Mouse (Mus musculus): ENCODE measurements around the gene Fam205c. TPM values are rescaled to one million over a fixed set of nuclear protein-coding genes. Genes with fewer than 3 reads are reported as not detected.

Fam205c gene
- polyA plus RNA-seq, 2 experiments, result 0.07 to 0.30 TPM

GRCm38 (mm10) chr4:42904966-42905365 lies 30.9 kb upstream of the Fam205c start:
- Histone ChIP-seq H3K9me3 (ENCODE audit: control insufficient read depth, low read length) (no peaks in the 10 kb centered on the region), H3K36me3 (replicated peaks; ENCODE audit: control insufficient read depth, insufficient read depth, low read depth) (no peaks in the 10 kb centered on the region), H3K4me2 (ENCODE audit: low read depth) (no peak overlapping the region), H3K4me1 (replicated peaks; ENCODE audit: control insufficient read depth in 2 of 2, insufficient read depth in 2 of 2, low read length in 1 of 2) (peaks cover 3 to 7% of the 10 kb centered on the region in 2 experiments; a peak in 1 of 4 replicates), H3K4me3 (ENCODE audit: insufficient read depth in 1 of 2, low read depth in 2 of 2, low read length in 2 of 2) (no peak overlapping the region), H3K9ac (replicated peaks) (no peak overlapping the region), H3K27ac (no peak overlapping the region), H3K27me3 (ENCODE audit: control insufficient read depth, insufficient read depth, low read length) (no peaks in the 10 kb centered on the region; the same call in 1 of the 2 replicates)
- no peak for DNase-seq (ENCODE audit: low read depth in 3 of 3, low spot score in 3 of 3)
- no peak for TF ChIP-seq EP300 (IDR thresholded peaks at IDR 0.05; ENCODE audit: low read depth)
- TF ChIP-seq CTCF (IDR thresholded peaks at IDR 0.05; ENCODE audit: low read depth), result no peak
- WGBS (ENCODE audit: insufficient replicate concordance), result 74% methylated on average over 6 of the region's 6 CpGs
- no peak for ATAC-seq (ENCODE audit: insufficient read depth)

DNA sequence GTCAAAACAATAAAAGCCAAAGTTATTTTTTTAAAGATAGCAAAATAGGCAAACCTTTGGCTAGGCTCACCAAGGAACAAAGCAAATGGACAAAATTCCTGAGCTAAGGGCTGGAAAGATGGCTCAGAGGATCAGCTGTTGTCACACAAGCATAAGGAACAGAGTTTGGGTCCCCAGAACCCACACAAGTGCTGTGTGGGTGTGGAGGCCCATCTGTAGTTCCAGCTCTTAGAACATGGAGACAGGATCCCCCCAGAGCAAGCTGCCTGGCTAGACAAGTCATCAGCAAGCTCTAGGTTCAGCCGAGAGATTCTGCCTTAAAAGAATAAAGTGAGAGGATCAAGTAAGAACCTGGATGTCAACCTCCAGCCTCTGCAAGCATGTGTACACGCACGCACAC lies 30.5 kb upstream of the Fam205c start:
- Histone ChIP-seq H3K27ac (no peak overlapping the region), H3K27me3 (ENCODE audit: control insufficient read depth, insufficient read depth, low read length) (no peaks in the 10 kb centered on the region; the same call in 1 of the 2 replicates), H3K4me2 (ENCODE audit: low read depth) (no peak overlapping the region), H3K4me1 (replicated peaks; ENCODE audit: control insufficient read depth in 2 of 2, insufficient read depth in 2 of 2, low read length in 1 of 2) (peaks cover 3 to 7% of the 10 kb centered on the region in 2 experiments; a peak in 1 of 4 replicates), H3K9me3 (ENCODE audit: control insufficient read depth, low read length) (no peaks in the 10 kb centered on the region), H3K4me3 (ENCODE audit: insufficient read depth in 1 of 2, low read depth in 2 of 2, low read length in 2 of 2) (no peak overlapping the region), H3K36me3 (replicated peaks; ENCODE audit: control insufficient read depth, insufficient read depth, low read depth) (no peaks in the 10 kb centered on the region), H3K9ac (replicated peaks) (no peak overlapping the region)
- 85% methylated on average over 3 of the region's 3 CpGs for WGBS (ENCODE audit: insufficient replicate concordance)
- no peak for DNase-seq (ENCODE audit: low read depth in 3 of 3, low spot score in 3 of 3)
- ATAC-seq (ENCODE audit: insufficient read depth), result no peak
- TF ChIP-seq EP300 (IDR thresholded peaks at IDR 0.05; ENCODE audit: low read depth) (no peak), CTCF (IDR thresholded peaks at IDR 0.05; ENCODE audit: low read depth) (no peak)

GRCm38 (mm10) chr4:42903942-42904341 lies 29.9 kb upstream of the Fam205c start:
- Histone ChIP-seq H3K36me3 (replicated peaks; ENCODE audit: control insufficient read depth, insufficient read depth, low read depth) (no peaks in the 10 kb centered on the region), H3K27ac (no peak overlapping the region), H3K4me1 (replicated peaks; ENCODE audit: control insufficient read depth in 2 of 2, insufficient read depth in 2 of 2, low read length in 1 of 2) (peaks cover 3 to 7% of the 10 kb centered on the region in 2 experiments; a peak in 1 of 4 replicates), H3K9me3 (ENCODE audit: control insufficient read depth, low read length) (no peaks in the 10 kb centered on the region), H3K27me3 (ENCODE audit: control insufficient read depth, insufficient read depth, low read length) (no peaks in the 10 kb centered on the region; the same call in 1 of the 2 replicates), H3K4me2 (ENCODE audit: low read depth) (no peak overlapping the region), H3K4me3 (ENCODE audit: insufficient read depth in 1 of 2, low read depth in 2 of 2, low read length in 2 of 2) (no peak overlapping the region), H3K9ac (replicated peaks) (no peak overlapping the region; the same call in 1 of the 2 replicates)
- ATAC-seq (ENCODE audit: insufficient read depth), result 0 out of 2 replicates have a peak, but pooled peaks have one; percentile 23
- WGBS (ENCODE audit: insufficient replicate concordance), result 36% methylated on average over 1 of the region's 1 CpGs
- peak in 2 of 3 experiments; percentile 17 to 22 for DNase-seq (ENCODE audit: low read depth in 3 of 3, low spot score in 3 of 3)
- TF ChIP-seq CTCF (IDR thresholded peaks at IDR 0.05; ENCODE audit: low read depth) (no peak), EP300 (IDR thresholded peaks at IDR 0.05; ENCODE audit: low read depth) (no peak)

GRCm38 (mm10) chr4:42902730-42903129 lies 28.7 kb upstream of the Fam205c start:
- no peak overlapping the region for H3K27ac ChIP-seq
- TF ChIP-seq CTCF (IDR thresholded peaks at IDR 0.05; ENCODE audit: low read depth), result no peak
- TF ChIP-seq EP300 (IDR thresholded peaks at IDR 0.05; ENCODE audit: low read depth), result no peak
- whole genome bisulfite sequencing (ENCODE audit: insufficient replicate concordance), result 74% methylated on average over 5 of the region's 5 CpGs
- H3K36me3 ChIP-seq (replicated peaks; ENCODE audit: control insufficient read depth, insufficient read depth, low read depth), result no peaks in the 10 kb centered on the region
- no peak overlapping the region for H3K4me2 ChIP-seq (ENCODE audit: low read depth)
- H3K4me3 ChIP-seq (ENCODE audit: insufficient read depth in 1 of 2, low read depth in 2 of 2, low read length in 2 of 2), result no peak overlapping the region
- H3K27me3 ChIP-seq (ENCODE audit: control insufficient read depth, insufficient read depth, low read length), result no peaks in the 10 kb centered on the region; the same call in 1 of the 2 replicates
- DNase-seq (ENCODE audit: low read depth in 3 of 3, low spot score in 3 of 3) (no peak), ATAC-seq (ENCODE audit: insufficient read depth) (no peak)
- H3K4me1 ChIP-seq (replicated peaks; ENCODE audit: control insufficient read depth in 2 of 2, insufficient read depth in 2 of 2, low read length in 1 of 2), result peaks cover 3 to 7% of the 10 kb centered on the region in 2 experiments; a peak in 1 of 4 replicates
- H3K9ac ChIP-seq (replicated peaks), result no peak overlapping the region
- H3K9me3 ChIP-seq (ENCODE audit: control insufficient read depth, low read length), result no peaks in the 10 kb centered on the region

GRCm38 (mm10) chr4:42902174-42902573 lies 28.1 kb upstream of the Fam205c start:
- H3K9me3 ChIP-seq (ENCODE audit: control insufficient read depth, low read length), result no peaks in the 10 kb centered on the region
- WGBS (ENCODE audit: insufficient replicate concordance), result 24% methylated on average over 9 of the region's 9 CpGs
- no peaks in the 10 kb centered on the region; the same call in 1 of the 2 replicates for H3K27me3 ChIP-seq (ENCODE audit: control insufficient read depth, insufficient read depth, low read length)
- TF ChIP-seq CTCF (IDR thresholded peaks at IDR 0.05; ENCODE audit: low read depth), result peak; percentile 93
- no peak for TF ChIP-seq EP300 (IDR thresholded peaks at IDR 0.05; ENCODE audit: low read depth)
- peak; percentile 20 to 35 (median 35) for DNase-seq (ENCODE audit: low read depth in 3 of 3, low spot score in 3 of 3)
- no peak overlapping the region for H3K4me2 ChIP-seq (ENCODE audit: low read depth)
- H3K9ac ChIP-seq (replicated peaks), result no peak overlapping the region
- no peak overlapping the region for H3K4me3 ChIP-seq (ENCODE audit: insufficient read depth in 1 of 2, low read depth in 2 of 2, low read length in 2 of 2)
- peaks cover 3 to 7% of the 10 kb centered on the region in 2 experiments; a peak in 1 of 4 replicates for H3K4me1 ChIP-seq (replicated peaks; ENCODE audit: control insufficient read depth in 2 of 2, insufficient read depth in 2 of 2, low read length in 1 of 2)
- H3K36me3 ChIP-seq (replicated peaks; ENCODE audit: control insufficient read depth, insufficient read depth, low read depth), result no peaks in the 10 kb centered on the region
- no peak overlapping the region for H3K27ac ChIP-seq
- peak; percentile 45; the same call in 1 of the 2 replicates for ATAC-seq (ENCODE audit: insufficient read depth)
